Mouse (Mus musculus): Measurements from ENCODE around the gene Il1f8. TPM values are rescaled to one million over a fixed set of nuclear protein-coding genes. Genes with fewer than 3 reads are reported as not detected.
"Not testable (repeated sequence)": the region's sequence is repeated elsewhere in the genome, so short reads cannot be mapped to it uniquely, and the experiment has no call there.

The Il1f8 gene
- polyA plus RNA-seq (2015; fragmentation: Nextera tagmentation; extraction: Ambion mirVana): not detected in 2 replicates

DNA sequence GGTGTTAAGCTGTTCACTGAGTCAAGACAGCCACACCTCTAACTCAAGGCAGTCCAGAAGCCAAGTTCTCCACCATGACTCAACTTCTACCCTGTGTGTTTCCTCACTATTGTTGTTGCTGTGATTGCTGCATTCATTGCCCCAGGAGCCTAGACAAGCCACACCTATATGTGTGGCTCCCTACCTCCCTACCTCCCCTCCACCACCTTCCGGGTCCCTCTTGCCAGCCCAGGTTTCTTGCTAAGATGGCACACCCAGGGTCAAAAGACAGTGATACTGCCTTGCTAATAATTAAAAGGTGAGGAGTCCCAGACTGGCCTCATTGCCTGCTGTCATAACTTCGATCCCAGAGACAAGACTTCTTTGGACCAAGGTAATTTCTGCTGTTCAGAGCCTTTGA is at the start of gene Il1f8:
TSS of gene Il1f8 (plus strand) at position 301 of the 400 bp plus-strand sequence.
- H3K36me3 ChIP-seq (ENCODE audit: insufficient read depth, low read length): no peaks in the 10 kb centered on the region
- DNase-seq (ENCODE audit: low spot score): no peak
- 75% methylated on average over 2 of the region's 2 CpGs for WGBS
- no peak for ATAC-seq
- H3K27me3 ChIP-seq (replicated peaks; ENCODE audit: insufficient read depth, low read length): no peaks in the 10 kb centered on the region
- H3K4me1 ChIP-seq (ENCODE audit: insufficient read depth, low read depth, low read length): no peaks in the 10 kb centered on the region
- TF ChIP-seq CTCF (IDR thresholded peaks at IDR 0.05) (no peak), EP300 (IDR thresholded peaks at IDR 0.05) (no peak)
- H3K9ac ChIP-seq (replicated peaks; ENCODE audit: low read depth): no peak within 1 kb of the TSS
- H3K27ac ChIP-seq (ENCODE audit: low read length): no peak within 1 kb of the TSS
- no peaks in the 10 kb centered on the region for H3K9me3 ChIP-seq (ENCODE audit: low read length)
- no peak within 1 kb of the TSS for H3K4me2 ChIP-seq (replicated peaks; ENCODE audit: low read depth, low read length)
- H3K4me3 ChIP-seq (ENCODE audit: low read depth, low read length): no peak within 1 kb of the TSS

DNA sequence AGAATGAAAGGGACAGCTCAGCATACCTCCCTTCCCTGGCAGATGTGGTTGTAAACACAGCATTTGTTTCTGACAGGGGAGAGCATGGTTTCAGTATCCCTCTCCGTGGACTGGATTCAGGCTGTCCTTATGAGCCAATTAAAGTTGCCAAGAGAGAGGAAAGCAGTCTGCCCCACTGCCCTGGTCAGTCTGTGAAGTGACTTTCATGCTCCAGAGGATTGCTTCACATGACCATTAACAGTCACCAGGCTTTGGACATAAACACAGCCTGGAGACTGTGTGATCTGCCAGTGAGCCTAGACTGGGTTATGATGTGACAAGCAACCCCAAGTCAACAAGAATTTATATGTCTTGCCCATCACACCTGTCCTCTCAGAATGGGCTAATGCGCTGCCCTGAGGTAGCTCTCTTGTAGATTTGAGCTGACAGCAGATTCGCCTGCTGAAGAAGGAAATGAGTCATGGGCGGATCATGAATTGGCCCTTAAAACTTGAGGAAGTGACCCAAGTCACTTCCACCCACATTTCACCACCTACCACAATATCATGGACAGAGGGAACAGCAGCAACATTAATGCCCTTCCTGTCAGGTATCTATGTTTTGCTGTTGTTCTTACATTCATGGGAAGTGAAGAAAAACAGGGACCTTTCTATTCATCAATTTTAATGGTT is 49.2 kb upstream of the Il1f8 start:
- Histone ChIP-seq H3K36me3 (ENCODE audit: insufficient read depth, low read length) (no peaks in the 10 kb centered on the region), H3K4me1 (ENCODE audit: insufficient read depth, low read depth, low read length) (no peaks in the 10 kb centered on the region), H3K4me2 (replicated peaks; ENCODE audit: low read depth, low read length) (no peak overlapping the region), H3K9me3 (ENCODE audit: low read length) (no peaks in the 10 kb centered on the region), H3K4me3 (ENCODE audit: low read depth, low read length) (no peak overlapping the region), H3K27ac (ENCODE audit: low read length) (no peak overlapping the region), H3K9ac (replicated peaks; ENCODE audit: low read depth) (no peak overlapping the region), H3K27me3 (replicated peaks; ENCODE audit: insufficient read depth, low read length) (no peaks in the 10 kb centered on the region)
- no peak for DNase-seq (ENCODE audit: low spot score)
- ATAC-seq: no peak
- TF ChIP-seq CTCF (IDR thresholded peaks at IDR 0.05): no peak
- no peak for TF ChIP-seq EP300 (IDR thresholded peaks at IDR 0.05)
- WGBS: 68% methylated on average over 4 of the region's 4 CpGs

DNA sequence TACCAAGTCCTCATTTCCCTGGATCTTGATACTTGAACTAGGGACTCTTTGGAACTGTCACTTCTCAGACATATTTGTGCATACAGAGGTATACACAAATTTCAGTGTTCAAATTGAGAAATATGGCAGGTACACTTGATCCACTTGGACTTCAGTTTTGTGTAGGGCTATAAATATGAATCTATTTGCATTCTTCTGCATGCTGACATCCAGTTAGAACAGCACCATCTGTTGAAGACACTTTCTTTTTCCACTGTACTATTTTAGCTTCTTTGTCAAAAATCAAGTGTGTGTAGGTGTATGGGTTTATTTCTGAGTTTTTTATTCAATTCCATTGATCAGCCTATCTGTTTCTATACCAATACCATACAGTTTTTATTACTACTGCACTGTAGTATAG is 43.9 kb upstream of the Il1f8 start:
- ATAC-seq (no peak), DNase-seq (ENCODE audit: low spot score) (no peak)
- Histone ChIP-seq H3K4me1 (ENCODE audit: insufficient read depth, low read depth, low read length) (no peaks in the 10 kb centered on the region), H3K4me3 (ENCODE audit: low read depth, low read length) (no peak overlapping the region), H3K9ac (replicated peaks; ENCODE audit: low read depth) (no peak overlapping the region), H3K36me3 (ENCODE audit: insufficient read depth, low read length) (no peaks in the 10 kb centered on the region), H3K27me3 (replicated peaks; ENCODE audit: insufficient read depth, low read length) (no peaks in the 10 kb centered on the region), H3K27ac (ENCODE audit: low read length) (no peak overlapping the region), H3K9me3 (ENCODE audit: low read length) (no peaks in the 10 kb centered on the region), H3K4me2 (replicated peaks; ENCODE audit: low read depth, low read length) (no peak overlapping the region)
- no peak for TF ChIP-seq CTCF (IDR thresholded peaks at IDR 0.05)

DNA sequence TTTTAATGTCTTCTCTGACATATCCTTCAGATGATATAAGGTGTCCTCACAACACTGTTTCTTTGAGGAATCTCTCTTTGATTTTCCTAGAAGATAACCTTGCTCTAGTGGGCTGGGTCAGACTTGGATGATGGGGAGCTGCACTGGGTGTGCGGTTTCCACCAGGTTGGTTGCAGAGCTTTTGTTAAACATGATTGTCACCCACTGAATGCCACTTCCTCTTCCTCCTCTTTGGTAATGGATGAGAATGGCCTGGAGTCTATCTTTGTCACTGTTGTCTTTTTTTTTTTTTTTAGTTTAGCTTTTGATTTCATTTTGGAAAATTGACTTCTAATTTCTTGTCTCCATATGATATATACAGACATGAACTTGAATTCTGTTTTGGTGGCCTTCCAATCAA is 18.6 kb upstream of the Il1f8 start:
- Histone ChIP-seq H3K4me2 (replicated peaks; ENCODE audit: low read depth, low read length) (no peak overlapping the region), H3K27me3 (replicated peaks; ENCODE audit: insufficient read depth, low read length) (no peaks in the 10 kb centered on the region), H3K36me3 (ENCODE audit: insufficient read depth, low read length) (no peaks in the 10 kb centered on the region), H3K27ac (ENCODE audit: low read length) (no peak overlapping the region), H3K4me1 (ENCODE audit: insufficient read depth, low read depth, low read length) (no peaks in the 10 kb centered on the region), H3K4me3 (ENCODE audit: low read depth, low read length) (no peak overlapping the region), H3K9ac (replicated peaks; ENCODE audit: low read depth) (no peak overlapping the region), H3K9me3 (ENCODE audit: low read length) (no peaks in the 10 kb centered on the region)
- DNase-seq (ENCODE audit: low spot score): no peak
- no peak for ATAC-seq
- 68% methylated on average over 1 of the region's 1 CpGs for WGBS
- TF ChIP-seq CTCF (IDR thresholded peaks at IDR 0.05) (no peak), EP300 (IDR thresholded peaks at IDR 0.05) (no peak)

DNA sequence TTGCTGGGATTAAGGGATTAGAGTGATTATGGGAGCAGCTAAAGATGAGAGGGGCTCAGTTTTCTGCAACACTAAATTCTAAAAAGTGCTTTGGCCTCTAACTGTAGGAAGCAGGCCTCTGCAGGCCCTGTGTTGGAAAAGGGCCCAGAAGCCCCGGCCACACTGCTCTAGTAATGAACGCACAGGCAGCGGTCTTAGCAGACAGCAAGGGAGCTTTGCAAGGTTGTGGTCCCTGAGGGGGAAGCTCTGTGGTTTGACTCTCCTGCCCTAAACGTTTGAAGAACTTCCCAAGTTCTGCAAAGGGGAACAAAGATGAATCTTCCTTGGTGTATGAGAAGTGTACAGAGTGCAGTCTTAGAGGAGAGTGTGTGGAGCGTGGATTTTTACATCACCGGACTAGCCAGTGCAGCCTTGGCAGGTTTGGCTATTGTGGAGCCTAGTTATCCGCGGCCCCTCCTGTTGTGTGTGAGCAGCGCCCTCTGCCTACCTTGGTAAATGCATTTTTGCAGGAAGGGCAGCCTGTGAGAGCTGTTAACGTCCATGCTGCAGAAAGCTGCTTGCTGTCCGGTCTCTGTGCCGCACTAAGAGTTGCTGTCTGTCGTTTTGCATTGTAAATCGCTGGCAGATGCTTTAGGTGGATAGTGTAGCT is 28.8 kb downstream of the Il1f8 start:
- TF ChIP-seq CTCF (IDR thresholded peaks at IDR 0.05): peak; percentile 52
- not testable (repeated sequence) for H3K4me2 ChIP-seq (replicated peaks; ENCODE audit: low read depth, low read length); H3K9ac ChIP-seq (replicated peaks; ENCODE audit: low read depth); H3K4me3 ChIP-seq (ENCODE audit: low read depth, low read length); H3K9me3 ChIP-seq (ENCODE audit: low read length); H3K27me3 ChIP-seq (replicated peaks; ENCODE audit: insufficient read depth, low read length); H3K27ac ChIP-seq (ENCODE audit: low read length); H3K36me3 ChIP-seq (ENCODE audit: insufficient read depth, low read length); ATAC-seq; H3K4me1 ChIP-seq (ENCODE audit: insufficient read depth, low read depth, low read length)
- DNase-seq (ENCODE audit: low spot score): peak; percentile 15
- WGBS: 16% methylated on average over 14 of the region's 14 CpGs

DNA sequence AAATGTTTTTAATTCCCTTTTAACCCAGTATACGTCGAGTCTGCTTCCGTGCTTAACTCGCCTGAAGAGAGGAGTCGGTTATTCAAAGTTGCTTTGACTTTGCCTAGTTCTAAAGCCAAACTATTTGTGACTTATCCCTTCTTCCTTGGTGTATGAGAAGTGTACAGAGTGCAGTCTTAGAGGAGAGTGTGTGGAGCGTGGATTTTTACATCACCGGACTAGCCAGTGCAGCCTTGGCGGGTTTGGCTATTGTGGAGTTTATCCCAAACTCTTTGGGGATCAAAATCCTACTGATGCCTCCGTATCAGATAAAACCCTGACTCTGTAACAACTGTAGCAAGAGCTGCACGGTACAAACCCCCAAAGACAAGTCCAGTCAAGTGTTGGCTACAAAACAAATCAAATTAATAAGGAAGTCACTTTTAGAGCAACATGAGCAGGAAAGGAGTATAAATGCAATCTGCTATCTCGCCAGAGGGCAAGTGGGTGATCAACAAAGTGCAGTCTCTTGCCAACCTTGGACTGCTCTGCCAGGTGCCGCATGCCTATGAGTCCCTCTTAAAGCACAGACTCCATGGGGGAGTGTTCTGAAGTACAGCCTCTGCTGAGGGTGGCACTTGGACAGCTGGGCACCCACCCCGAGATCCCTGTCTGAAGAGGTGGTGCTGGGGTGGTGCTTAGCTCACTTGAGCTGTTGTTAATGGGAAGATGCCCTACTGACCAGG is 29.6 kb downstream of the Il1f8 start:
- not testable (repeated sequence) for DNase-seq (ENCODE audit: low spot score); H3K36me3 ChIP-seq (ENCODE audit: insufficient read depth, low read length); H3K9me3 ChIP-seq (ENCODE audit: low read length); H3K27me3 ChIP-seq (replicated peaks; ENCODE audit: insufficient read depth, low read length); H3K4me2 ChIP-seq (replicated peaks; ENCODE audit: low read depth, low read length); H3K4me3 ChIP-seq (ENCODE audit: low read depth, low read length); ATAC-seq; H3K4me1 ChIP-seq (ENCODE audit: insufficient read depth, low read depth, low read length); H3K27ac ChIP-seq (ENCODE audit: low read length); H3K9ac ChIP-seq (replicated peaks; ENCODE audit: low read depth)
- WGBS: 51% methylated on average over 13 of the region's 13 CpGs

DNA sequence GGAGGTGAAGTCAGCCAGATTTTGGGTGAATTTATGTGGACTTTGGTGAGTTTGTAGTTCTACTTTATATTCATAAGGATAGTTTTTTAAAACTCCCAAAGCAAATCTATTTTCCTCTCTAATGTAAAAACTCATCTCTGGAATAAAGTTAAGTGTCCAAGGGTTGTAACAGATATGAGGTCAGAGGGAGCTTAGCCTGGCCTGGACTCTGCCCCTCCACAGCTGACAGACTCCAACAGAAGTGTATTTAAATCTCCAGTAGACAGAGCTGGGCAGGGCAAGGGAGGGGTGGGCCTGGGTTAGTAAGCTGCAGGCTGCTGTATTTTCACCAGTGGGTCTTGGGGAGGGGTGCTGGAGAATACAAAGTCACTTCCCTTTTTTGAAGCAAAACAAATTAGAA is 31.1 kb downstream of the Il1f8 start:
- not testable (repeated sequence) for H3K36me3 ChIP-seq (ENCODE audit: insufficient read depth, low read length); H3K4me2 ChIP-seq (replicated peaks; ENCODE audit: low read depth, low read length); ATAC-seq; H3K27ac ChIP-seq (ENCODE audit: low read length); H3K4me1 ChIP-seq (ENCODE audit: insufficient read depth, low read depth, low read length); H3K27me3 ChIP-seq (replicated peaks; ENCODE audit: insufficient read depth, low read length); H3K9me3 ChIP-seq (ENCODE audit: low read length); H3K9ac ChIP-seq (replicated peaks; ENCODE audit: low read depth); DNase-seq (ENCODE audit: low spot score); H3K4me3 ChIP-seq (ENCODE audit: low read depth, low read length)
